Mouse (Mus musculus): Measurements from ENCODE around the gene Grik3. TPM values are rescaled to one million over a fixed set of nuclear protein-coding genes. Genes with fewer than 3 reads are reported as not detected.

Gene Grik3
- polyA plus RNA-seq, 1 experiment from 2014 or later: not detected

DNA sequence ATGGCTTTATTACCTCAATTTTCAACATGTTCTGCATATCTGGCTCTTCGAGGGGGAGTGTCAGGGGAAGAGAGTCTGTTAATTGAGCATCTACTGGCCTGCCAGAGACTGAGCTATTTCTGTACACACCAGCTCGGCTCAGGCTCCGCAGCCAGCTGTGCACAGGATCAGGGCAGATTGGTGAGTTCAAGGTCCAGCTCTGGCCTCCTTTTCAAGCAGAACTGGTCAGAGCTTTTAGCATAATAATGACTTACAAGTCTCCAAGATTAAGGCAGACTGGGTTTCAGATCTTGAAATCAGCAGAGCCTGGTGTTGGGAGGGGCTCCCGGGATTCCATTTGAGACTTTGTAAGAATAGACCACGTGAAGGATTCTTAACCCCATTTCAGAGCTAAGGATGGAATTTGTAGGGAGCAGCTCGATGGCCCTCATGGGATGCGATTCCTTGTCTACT lies 55.3 kb downstream of the Grik3 start:
- in situ Hi-C loops (cut with MboI; ENCODE audit: low pct_unique_long_range_greater_than_20kb): no loop called here
- no peak for TF ChIP-seq CTCF (IDR thresholded peaks at IDR 0.05)
- ChIA-PET CTCF (no interaction called here), POLR2A (no interaction called here)
- DNase-seq (ENCODE audit: low read depth, low spot score) (no peak), ATAC-seq (no peak)
- no peaks in the 10 kb centered on the region for H3K27me3 ChIP-seq

DNA sequence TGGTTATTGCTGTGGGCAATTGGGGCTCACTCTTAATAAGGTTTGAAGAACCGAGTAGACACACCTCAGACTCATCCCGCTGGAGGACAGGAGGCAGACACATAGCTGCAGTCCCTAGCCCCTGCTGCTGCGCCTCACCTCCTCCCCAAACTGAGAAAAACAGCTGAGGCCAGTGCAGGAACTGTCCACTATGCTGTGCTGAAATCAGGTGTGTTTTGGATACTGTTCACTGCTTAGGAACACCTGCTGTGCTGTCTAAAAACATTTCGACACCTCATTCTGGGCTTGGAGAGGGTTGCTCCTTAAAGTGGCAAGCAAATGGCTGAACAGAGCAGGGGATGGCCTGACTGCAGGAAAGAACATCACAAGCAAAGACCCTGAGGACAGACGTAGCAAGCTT lies 57.7 kb downstream of the Grik3 start:
- in situ Hi-C loops (cut with MboI; ENCODE audit: low pct_unique_long_range_greater_than_20kb): no loop called here
- ATAC-seq (no peak), DNase-seq (ENCODE audit: low read depth, low spot score) (no peak)
- POLR2A ChIA-PET: no interaction called here
- no peak for TF ChIP-seq CTCF (IDR thresholded peaks at IDR 0.05)
- CTCF ChIA-PET: no interaction called here
- H3K27me3 ChIP-seq: no peaks in the 10 kb centered on the region

DNA sequence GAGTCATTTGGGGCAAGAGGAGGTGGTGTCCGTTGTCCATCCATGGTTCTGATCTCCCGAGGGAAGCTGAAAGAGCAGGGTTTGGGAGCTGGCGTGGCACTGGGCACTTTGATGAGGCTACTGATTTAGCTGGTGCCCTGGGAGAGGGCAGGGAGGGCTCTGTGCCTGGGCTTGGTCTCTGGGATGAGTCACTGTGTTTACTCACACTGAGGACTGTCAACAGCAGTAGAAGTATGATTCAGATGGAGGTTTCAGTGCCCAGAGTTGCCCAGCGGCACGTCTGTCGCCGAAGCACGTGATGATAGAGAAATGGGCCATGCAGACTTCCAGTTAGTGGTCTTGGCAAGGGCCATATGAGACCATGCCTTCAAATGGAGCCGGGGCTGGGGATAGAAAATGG lies 63.3 kb downstream of the Grik3 start:
- no peak for TF ChIP-seq CTCF (IDR thresholded peaks at IDR 0.05)
- ATAC-seq (no peak), DNase-seq (ENCODE audit: low read depth, low spot score) (no peak)
- ChIA-PET CTCF (no interaction called here), POLR2A (no interaction called here)
- H3K27me3 ChIP-seq: no peaks in the 10 kb centered on the region
- in situ Hi-C loops (cut with MboI; ENCODE audit: low pct_unique_long_range_greater_than_20kb): no loop called here

DNA sequence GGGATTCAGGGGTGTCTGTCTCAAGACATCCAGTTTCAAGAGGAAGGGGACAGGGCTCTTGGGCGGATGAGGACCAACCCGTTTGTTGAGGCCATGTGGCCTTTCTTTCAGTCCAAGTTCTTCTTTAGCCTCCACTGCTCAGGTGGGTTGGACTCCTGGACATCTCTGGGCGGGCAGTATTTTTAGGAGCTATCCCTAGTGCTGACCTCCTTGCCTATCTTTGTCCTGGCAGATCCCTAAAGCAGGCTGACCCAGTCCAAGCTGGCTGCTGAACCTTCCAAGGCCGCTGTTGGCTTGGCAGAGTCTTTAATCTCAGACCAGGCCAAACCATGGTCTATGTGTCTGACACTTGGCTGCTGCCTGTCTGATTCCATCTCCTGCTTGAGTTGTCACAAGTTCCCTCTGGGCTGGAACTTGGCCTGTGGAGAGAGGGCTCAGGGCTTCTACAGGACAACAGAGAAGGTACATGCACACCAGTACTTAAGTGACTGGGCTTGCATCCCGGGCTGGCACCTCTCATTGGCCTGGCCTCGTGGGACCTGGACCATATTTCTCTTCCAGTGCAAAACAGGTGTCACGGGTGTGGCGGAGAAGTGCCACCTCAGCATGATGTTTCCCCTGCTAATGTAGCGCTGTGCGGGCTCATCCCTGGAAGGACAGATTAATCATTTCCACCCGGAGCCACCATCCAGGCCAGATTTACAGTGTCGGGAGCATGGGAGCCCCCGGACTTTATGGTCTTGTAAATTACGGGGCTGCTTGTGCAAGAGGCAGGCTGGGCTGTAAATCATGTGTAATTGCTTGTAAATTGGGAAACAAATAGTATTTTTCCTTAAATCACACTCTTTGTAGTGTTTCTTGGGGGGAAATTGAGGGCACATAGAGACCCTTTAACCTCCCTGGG lies 66.2 kb downstream of the Grik3 start:
- ATAC-seq (no peak), DNase-seq (ENCODE audit: low read depth, low spot score) (no peak)
- CTCF ChIA-PET: no interaction called here
- no peak for TF ChIP-seq CTCF (IDR thresholded peaks at IDR 0.05)
- peaks cover 3% of the 10 kb centered on the region for H3K27me3 ChIP-seq
- in situ Hi-C loops (cut with MboI; ENCODE audit: low pct_unique_long_range_greater_than_20kb): no loop called here
- POLR2A ChIA-PET: no interaction called here

DNA sequence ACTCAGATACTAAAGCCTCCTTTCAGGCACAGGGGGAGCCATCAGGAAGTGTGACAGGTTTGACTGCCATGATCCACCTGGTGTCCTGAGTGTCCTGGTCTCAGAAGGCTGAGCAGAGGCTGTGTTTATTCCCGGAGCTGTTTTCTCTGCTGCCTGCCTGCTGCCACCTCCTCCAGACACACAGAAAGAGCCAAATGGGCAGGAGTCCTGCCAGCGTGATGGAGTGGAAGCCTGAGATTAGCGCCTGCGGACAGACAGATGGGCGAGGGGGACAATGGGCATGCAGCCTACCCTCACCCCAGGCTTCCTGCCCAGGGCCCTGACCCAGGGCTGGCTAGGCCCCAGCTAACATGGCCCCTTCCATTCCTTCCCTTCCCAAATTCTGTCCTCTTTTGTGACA lies 69.1 kb downstream of the Grik3 start:
- DNase-seq (ENCODE audit: low read depth, low spot score) (no peak), ATAC-seq (no peak)
- TF ChIP-seq CTCF (IDR thresholded peaks at IDR 0.05): no peak
- in situ Hi-C loops (cut with MboI; ENCODE audit: low pct_unique_long_range_greater_than_20kb): no loop called here
- ChIA-PET CTCF (no interaction called here), POLR2A (no interaction called here)
- peaks cover 3% of the 10 kb centered on the region for H3K27me3 ChIP-seq

DNA sequence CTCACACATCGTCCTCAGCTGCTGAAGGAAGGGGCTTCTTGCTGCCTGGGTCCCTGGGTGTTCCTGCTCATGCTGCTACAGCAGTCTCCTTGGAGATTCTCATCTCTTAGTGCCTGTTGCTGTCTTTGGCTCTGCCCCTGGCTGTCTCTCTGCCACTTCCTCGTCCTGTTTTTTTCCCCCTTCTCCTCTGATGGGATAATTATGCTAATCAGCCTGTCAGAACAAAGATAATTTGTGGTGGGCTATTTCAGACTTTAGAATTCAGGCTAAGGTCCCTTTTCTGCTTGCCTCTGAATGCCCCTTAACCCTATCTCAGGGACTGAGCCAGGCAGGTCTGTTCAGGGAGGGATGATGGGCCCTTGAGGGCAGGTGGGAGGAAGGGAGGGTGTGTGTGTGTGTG lies 70.3 kb downstream of the Grik3 start:
- ChIA-PET POLR2A (no interaction called here), CTCF (no interaction called here)
- in situ Hi-C loops (cut with MboI; ENCODE audit: low pct_unique_long_range_greater_than_20kb): no loop called here
- TF ChIP-seq CTCF (IDR thresholded peaks at IDR 0.05): no peak
- H3K27me3 ChIP-seq: peaks cover 3% of the 10 kb centered on the region
- no peak for DNase-seq (ENCODE audit: low read depth, low spot score)
- ATAC-seq: no peak

DNA sequence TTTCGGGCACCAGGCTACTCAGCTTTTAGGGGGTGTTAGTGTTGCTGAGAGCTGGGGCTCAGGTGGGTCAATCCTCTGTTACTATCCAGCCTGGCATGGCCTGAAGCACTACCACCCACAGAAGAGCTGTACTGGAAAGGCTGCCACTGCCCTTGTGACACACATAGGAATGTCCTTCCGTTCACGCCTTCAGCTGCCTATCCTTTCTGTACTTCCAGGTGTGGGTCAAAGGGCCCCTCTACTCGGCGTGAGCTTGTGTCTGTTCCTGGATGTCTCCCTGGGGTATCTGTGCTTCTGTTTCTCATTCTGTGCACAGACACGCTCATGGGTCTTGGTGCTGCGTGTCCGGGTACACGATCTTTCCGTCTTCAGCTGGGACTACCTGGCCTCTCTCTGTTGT lies 73.1 kb downstream of the Grik3 start:
- in situ Hi-C loops (cut with MboI; ENCODE audit: low pct_unique_long_range_greater_than_20kb): no loop called here
- ChIA-PET POLR2A (interaction anchor here (0.5 kb wide), 1 partner anchor 272 kb away, joined by 3 read pairs; no protein-coding TSS in a partner anchor), CTCF (no interaction called here)
- DNase-seq (ENCODE audit: low read depth, low spot score) (no peak), ATAC-seq (no peak)
- no peak for TF ChIP-seq CTCF (IDR thresholded peaks at IDR 0.05)
- H3K27me3 ChIP-seq: peaks cover 3% of the 10 kb centered on the region

DNA sequence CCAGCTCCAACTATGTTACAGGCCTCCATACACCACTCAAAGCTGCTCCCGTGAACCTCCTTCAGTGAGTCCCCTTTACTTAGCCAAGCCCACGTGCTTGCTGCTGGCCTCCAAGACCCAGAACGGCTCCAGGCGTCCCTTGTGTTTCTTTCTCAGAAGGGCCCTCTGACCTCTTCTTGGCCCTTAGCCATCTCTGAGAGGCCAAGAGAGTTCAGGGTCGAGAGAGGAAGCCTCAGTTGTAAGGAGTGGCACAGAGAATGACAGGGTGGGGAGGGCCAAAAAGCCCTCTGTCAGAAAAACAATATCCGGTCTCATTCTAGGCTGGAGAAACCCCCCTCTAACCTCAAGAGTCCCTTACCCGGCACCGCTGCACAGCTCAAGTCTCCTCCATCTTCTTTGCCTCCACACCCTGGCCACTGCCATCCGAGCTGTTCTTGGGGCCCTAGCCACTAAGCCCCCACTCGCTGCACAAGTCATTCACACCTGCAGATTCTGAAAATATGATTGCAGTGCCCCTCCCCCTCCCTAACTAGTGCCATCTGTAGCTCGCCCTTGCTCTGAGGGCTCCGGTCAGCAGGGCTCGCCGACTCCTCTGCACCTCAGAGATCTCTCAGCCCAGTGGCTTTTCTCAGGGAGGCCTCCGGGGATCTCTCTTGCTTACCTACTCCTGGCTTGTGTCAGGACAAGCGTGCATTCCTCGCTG lies 73.7 kb downstream of the Grik3 start:
- ChIA-PET CTCF (no interaction called here), POLR2A (interaction anchor here (0.5 kb wide), 1 partner anchor 271 kb away, joined by 3 read pairs; no protein-coding TSS in a partner anchor)
- in situ Hi-C loops (cut with MboI; ENCODE audit: low pct_unique_long_range_greater_than_20kb): no loop called here
- ATAC-seq: no peak
- no peak for DNase-seq (ENCODE audit: low read depth, low spot score)
- TF ChIP-seq CTCF (IDR thresholded peaks at IDR 0.05): no peak
- peaks cover 3% of the 10 kb centered on the region for H3K27me3 ChIP-seq

DNA sequence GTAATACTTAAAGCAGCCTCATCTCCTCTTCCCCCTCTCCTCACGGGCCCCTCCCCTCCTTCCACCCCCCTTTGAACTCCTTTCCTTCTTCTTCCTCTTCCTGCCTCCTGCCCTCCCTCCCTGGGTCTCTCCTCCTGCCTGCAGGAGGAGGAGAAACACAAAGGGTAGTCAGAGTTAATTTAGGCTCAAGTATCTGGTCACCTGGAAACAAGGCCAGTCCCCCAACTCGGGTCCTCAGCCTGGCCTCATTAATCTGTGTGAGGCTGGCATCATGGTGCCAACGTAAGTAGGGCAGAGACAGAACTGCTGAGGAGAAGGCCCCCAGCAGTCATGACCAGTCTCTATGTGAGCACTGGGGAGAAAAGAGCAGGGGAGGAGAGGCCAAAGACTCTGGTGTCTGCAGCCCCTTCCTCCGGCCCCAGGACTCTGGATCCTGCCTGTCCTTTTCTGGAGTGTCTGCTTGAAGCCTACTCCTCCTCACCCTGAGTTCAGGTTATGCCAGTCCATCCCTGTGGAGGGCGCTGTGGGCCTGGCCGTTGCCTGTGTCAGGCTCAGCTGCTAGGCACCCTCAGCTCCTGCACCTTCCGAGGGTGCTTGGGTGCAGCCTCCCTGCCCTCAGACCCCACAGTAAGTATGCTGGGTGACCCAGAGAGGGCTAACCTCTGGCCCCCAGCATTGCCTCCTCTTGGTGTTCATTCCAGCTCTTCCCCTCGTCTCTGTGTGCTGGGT lies 75.4 kb downstream of the Grik3 start:
- peaks cover 3% of the 10 kb centered on the region for H3K27me3 ChIP-seq
- no peak for TF ChIP-seq CTCF (IDR thresholded peaks at IDR 0.05)

DNA sequence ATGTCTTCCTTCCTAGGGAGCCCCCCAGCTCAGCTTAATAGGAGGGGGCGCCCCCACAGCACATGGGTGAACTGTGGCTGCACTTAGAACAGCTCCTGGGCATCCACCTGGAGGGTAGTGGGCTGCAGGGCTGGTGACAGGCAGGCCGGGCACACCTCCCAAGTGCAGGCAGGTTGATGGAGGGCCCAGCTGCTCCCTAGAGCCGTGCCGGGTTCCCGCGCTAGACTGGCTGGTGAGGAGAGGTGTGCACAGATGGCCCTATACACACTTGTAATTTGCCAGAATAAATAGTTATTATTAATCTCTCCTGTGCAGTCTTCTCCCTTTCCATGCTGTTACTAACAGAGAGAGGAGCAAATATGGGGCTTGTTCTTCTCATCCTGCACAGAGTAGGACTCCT lies 77.7 kb downstream of the Grik3 start:
- ChIA-PET POLR2A (no interaction called here), CTCF (no interaction called here)
- no peak for TF ChIP-seq CTCF (IDR thresholded peaks at IDR 0.05)
- in situ Hi-C loops (cut with MboI; ENCODE audit: low pct_unique_long_range_greater_than_20kb): no loop called here
- DNase-seq (ENCODE audit: low read depth, low spot score): no peak
- no peak for ATAC-seq
- H3K27me3 ChIP-seq: peaks cover 3% of the 10 kb centered on the region

More for the DNA sequence above, 75.4 kb downstream of the Grik3 start:
- ChIA-PET POLR2A (no interaction called here), CTCF (no interaction called here)
- no peak for DNase-seq (ENCODE audit: low read depth, low spot score)
- in situ Hi-C loops (cut with MboI; ENCODE audit: low pct_unique_long_range_greater_than_20kb): no loop called here
- no peak for ATAC-seq

Measured in Patski (cell line).